Mouse (Mus musculus): Measurements from ENCODE around the gene Gm13271. TPM values are rescaled to one million over a fixed set of nuclear protein-coding genes. Genes with fewer than 3 reads are reported as not detected.
A peak's percentile ranks its signal among the peaks of the same experiment; 100 is the strongest.
"Not testable (repeated sequence)": the region's sequence is repeated elsewhere in the genome, so short reads cannot be mapped to it uniquely, and the experiment has no call there.

Gm13271 gene
- polyA plus RNA-seq, 2 experiments, result not detected

GRCm38 (mm10) chr4:88781831-88782230, 27.2 kb downstream of the Gm13271 start, which contains the start of gene Ifnz:
Gene Ifnz, plus strand, starts transcription at chr4:88782131.
- not testable (repeated sequence) for H3K9me3 ChIP-seq (ENCODE audit: control insufficient read depth, low read length); DNase-seq (ENCODE audit: low spot score); H3K9ac ChIP-seq (ENCODE audit: low read depth, low read length, severe bottlenecking); H3K36me3 ChIP-seq (ENCODE audit: control insufficient read depth, insufficient read depth, low read length); ATAC-seq (ENCODE audit: low FRiP score, low read depth); H3K27me3 ChIP-seq (ENCODE audit: control insufficient read depth, insufficient read depth, low read length); H3K27ac ChIP-seq (replicated peaks; ENCODE audit: low read depth, low read length); H3K4me1 ChIP-seq (ENCODE audit: control insufficient read depth, insufficient read depth, low read length)
- Histone ChIP-seq H3K4me2 (replicated peaks; ENCODE audit: low read depth, low read length, severe bottlenecking) (peak within 1 kb of the TSS; percentile 29), H3K4me3 (replicated peaks; ENCODE audit: low read length) (peak within 1 kb of the TSS; percentile 17; the same call in 1 of the 2 replicates)
- WGBS, result 26% methylated on average over 3 of the region's 7 CpGs

- H3K9ac ChIP-seq (ENCODE audit: low read depth, low read length, severe bottlenecking); H3K9me3 ChIP-seq (ENCODE audit: control insufficient read depth, low read length); H3K4me1 ChIP-seq (ENCODE audit: control insufficient read depth, insufficient read depth, low read length); ATAC-seq (ENCODE audit: low FRiP score, low read depth); H3K36me3 ChIP-seq (ENCODE audit: control insufficient read depth, insufficient read depth, low read length); H3K27ac ChIP-seq (replicated peaks; ENCODE audit: low read depth, low read length); DNase-seq (ENCODE audit: low spot score); H3K27me3 ChIP-seq (ENCODE audit: control insufficient read depth, insufficient read depth, low read length): not testable (repeated sequence)
- peak overlapping the region; percentile 29 for H3K4me2 ChIP-seq (replicated peaks; ENCODE audit: low read depth, low read length, severe bottlenecking)
- WGBS, result 0% methylated on average over 10 of the region's 31 CpGs
- H3K4me3 ChIP-seq (replicated peaks; ENCODE audit: low read length), result peak overlapping the region; percentile 17; the same call in 1 of the 2 replicates
Measured at GRCm38 (mm10) chr4:88782335-88782734, 27.7 kb downstream of the Gm13271 start.

- H3K36me3 ChIP-seq (ENCODE audit: control insufficient read depth, insufficient read depth, low read length); H3K4me2 ChIP-seq (replicated peaks; ENCODE audit: low read depth, low read length, severe bottlenecking); H3K27me3 ChIP-seq (ENCODE audit: control insufficient read depth, insufficient read depth, low read length); H3K27ac ChIP-seq (replicated peaks; ENCODE audit: low read depth, low read length); ATAC-seq (ENCODE audit: low FRiP score, low read depth); H3K4me3 ChIP-seq (replicated peaks; ENCODE audit: low read length); H3K9ac ChIP-seq (ENCODE audit: low read depth, low read length, severe bottlenecking); H3K4me1 ChIP-seq (ENCODE audit: control insufficient read depth, insufficient read depth, low read length); DNase-seq (ENCODE audit: low spot score); H3K9me3 ChIP-seq (ENCODE audit: control insufficient read depth, low read length): not testable (repeated sequence)
- WGBS, result no CpG with 5 or more reads among the region's 27 CpGs
Measured at GRCm38 (mm10) chr4:88785409-88785808, 30.7 kb downstream of the Gm13271 start, which contains the start of gene Gm13276. Gene Gm13276, plus strand, starts transcription at chr4:88785709.

- not testable (repeated sequence) for ATAC-seq (ENCODE audit: low FRiP score, low read depth); H3K36me3 ChIP-seq (ENCODE audit: control insufficient read depth, insufficient read depth, low read length); H3K27me3 ChIP-seq (ENCODE audit: control insufficient read depth, insufficient read depth, low read length); H3K9me3 ChIP-seq (ENCODE audit: control insufficient read depth, low read length); H3K4me2 ChIP-seq (replicated peaks; ENCODE audit: low read depth, low read length, severe bottlenecking); H3K27ac ChIP-seq (replicated peaks; ENCODE audit: low read depth, low read length); DNase-seq (ENCODE audit: low spot score); H3K4me1 ChIP-seq (ENCODE audit: control insufficient read depth, insufficient read depth, low read length); H3K9ac ChIP-seq (ENCODE audit: low read depth, low read length, severe bottlenecking); H3K4me3 ChIP-seq (replicated peaks; ENCODE audit: low read length)
- WGBS, result no CpG with 5 or more reads among the region's 28 CpGs
Measured at GRCm38 (mm10) chr4:88788402-88788801, 33.7 kb downstream of the Gm13271 start, which contains the start of gene Gm13277. Gene Gm13277, plus strand, starts transcription at chr4:88788632.

GRCm38 (mm10) chr4:88791250-88791649, 36.6 kb downstream of the Gm13271 start, which contains the start of gene Gm13278:
Gene Gm13278, plus strand, starts transcription at chr4:88791550.
- H3K27me3 ChIP-seq (ENCODE audit: control insufficient read depth, insufficient read depth, low read length); DNase-seq (ENCODE audit: low spot score); H3K36me3 ChIP-seq (ENCODE audit: control insufficient read depth, insufficient read depth, low read length); H3K4me3 ChIP-seq (replicated peaks; ENCODE audit: low read length); ATAC-seq (ENCODE audit: low FRiP score, low read depth); H3K9ac ChIP-seq (ENCODE audit: low read depth, low read length, severe bottlenecking); H3K4me1 ChIP-seq (ENCODE audit: control insufficient read depth, insufficient read depth, low read length); H3K27ac ChIP-seq (replicated peaks; ENCODE audit: low read depth, low read length); H3K9me3 ChIP-seq (ENCODE audit: control insufficient read depth, low read length); H3K4me2 ChIP-seq (replicated peaks; ENCODE audit: low read depth, low read length, severe bottlenecking): not testable (repeated sequence)
- no CpG with 5 or more reads among the region's 28 CpGs for WGBS

- H3K36me3 ChIP-seq (ENCODE audit: control insufficient read depth, insufficient read depth, low read length); H3K4me3 ChIP-seq (replicated peaks; ENCODE audit: low read length); ATAC-seq (ENCODE audit: low FRiP score, low read depth); H3K9me3 ChIP-seq (ENCODE audit: control insufficient read depth, low read length); H3K27me3 ChIP-seq (ENCODE audit: control insufficient read depth, insufficient read depth, low read length); H3K4me2 ChIP-seq (replicated peaks; ENCODE audit: low read depth, low read length, severe bottlenecking); DNase-seq (ENCODE audit: low spot score); H3K4me1 ChIP-seq (ENCODE audit: control insufficient read depth, insufficient read depth, low read length); H3K27ac ChIP-seq (replicated peaks; ENCODE audit: low read depth, low read length); H3K9ac ChIP-seq (ENCODE audit: low read depth, low read length, severe bottlenecking): not testable (repeated sequence)
- 0% methylated on average over 5 of the region's 52 CpGs for whole genome bisulfite sequencing
Measured at GRCm38 (mm10) chr4:88793936-88794675, 39.4 kb downstream of the Gm13271 start, which contains the start of gene Gm13275. Gene Gm13275, plus strand, starts transcription at chr4:88794487.

- not testable (repeated sequence) for H3K4me3 ChIP-seq (replicated peaks; ENCODE audit: low read length); H3K4me1 ChIP-seq (ENCODE audit: control insufficient read depth, insufficient read depth, low read length); H3K36me3 ChIP-seq (ENCODE audit: control insufficient read depth, insufficient read depth, low read length)
Measured at GRCm38 (mm10) chr4:88797097-88797496, 42.4 kb downstream of the Gm13271 start, which contains the start of gene Gm13279. Gene Gm13279, plus strand, starts transcription at chr4:88797397.

GRCm38 (mm10) chr4:88799365-88799764, 44.7 kb downstream of the Gm13271 start, which contains the start of gene Gm13285:
Gene Gm13285, plus strand, starts transcription at chr4:88799665.
- H3K9me3 ChIP-seq (ENCODE audit: control insufficient read depth, low read length); H3K36me3 ChIP-seq (ENCODE audit: control insufficient read depth, insufficient read depth, low read length); DNase-seq (ENCODE audit: low spot score); H3K9ac ChIP-seq (ENCODE audit: low read depth, low read length, severe bottlenecking); H3K27me3 ChIP-seq (ENCODE audit: control insufficient read depth, insufficient read depth, low read length); H3K4me3 ChIP-seq (replicated peaks; ENCODE audit: low read length); H3K4me2 ChIP-seq (replicated peaks; ENCODE audit: low read depth, low read length, severe bottlenecking); H3K4me1 ChIP-seq (ENCODE audit: control insufficient read depth, insufficient read depth, low read length); H3K27ac ChIP-seq (replicated peaks; ENCODE audit: low read depth, low read length); ATAC-seq (ENCODE audit: low FRiP score, low read depth): not testable (repeated sequence)
- 12% methylated on average over 2 of the region's 7 CpGs for WGBS

More at GRCm38 (mm10) chr4:88797097-88797496, 42.4 kb downstream of the Gm13271 start, which contains the start of gene Gm13279:
- not testable (repeated sequence) for H3K27me3 ChIP-seq (ENCODE audit: control insufficient read depth, insufficient read depth, low read length); H3K9me3 ChIP-seq (ENCODE audit: control insufficient read depth, low read length); H3K9ac ChIP-seq (ENCODE audit: low read depth, low read length, severe bottlenecking); ATAC-seq (ENCODE audit: low FRiP score, low read depth); DNase-seq (ENCODE audit: low spot score); H3K27ac ChIP-seq (replicated peaks; ENCODE audit: low read depth, low read length); H3K4me2 ChIP-seq (replicated peaks; ENCODE audit: low read depth, low read length, severe bottlenecking)
- no CpG with 5 or more reads among the region's 28 CpGs for WGBS

Measured in limb, embryonic 14.5 days (tissue).